Mouse (Mus musculus) testis, postnatal 10 days (tissue): ENCODE measurements around the gene Kdm8.

Source experiments
- DNase-seq: peaks from one replicate; pipeline ENCODE4 v3.0.0; 2021; ENCODE audit warnings: low spot score

Kdm8 gene

DNA sequence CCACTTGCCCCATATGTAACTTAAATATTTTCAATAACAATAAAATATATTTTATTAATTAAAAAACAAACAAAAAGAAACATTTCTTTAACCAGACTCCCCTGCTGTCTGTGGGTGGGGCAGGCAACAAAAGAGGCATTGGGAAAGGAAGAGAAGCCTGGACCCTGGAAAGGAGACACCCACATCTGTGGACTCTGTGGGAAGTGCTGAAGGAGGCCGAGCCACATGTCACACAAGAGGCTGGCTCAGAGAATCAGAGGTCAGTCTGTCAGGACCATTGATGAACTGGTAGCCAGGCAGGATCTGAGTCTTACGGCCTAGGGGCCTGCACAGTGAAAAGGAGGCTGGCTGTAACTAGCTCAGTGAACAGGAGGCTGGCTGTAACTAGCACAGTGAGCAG lies 17.7 kb downstream of the Kdm8 start:
- no peak for DNase-seq

DNA sequence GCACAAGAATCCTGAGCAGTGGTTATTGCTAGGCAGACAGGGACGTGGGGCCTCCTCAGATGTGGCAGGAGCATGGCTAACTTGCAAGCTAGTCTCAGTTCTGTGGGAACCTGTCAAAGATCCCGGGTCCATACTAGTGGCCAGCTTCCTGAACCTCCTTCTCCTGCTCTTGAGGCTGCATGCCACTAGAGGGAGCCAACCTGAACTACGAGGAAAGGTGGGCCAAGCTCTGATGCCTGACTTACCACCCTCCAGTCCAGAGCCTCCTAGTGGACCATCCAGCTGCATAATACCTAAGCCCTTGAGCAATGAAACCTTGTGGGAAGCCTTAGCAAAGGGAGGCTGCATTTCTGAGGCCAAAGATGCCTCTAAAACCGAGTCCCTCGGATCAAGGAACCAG lies 25.5 kb downstream of the Kdm8 start:
- DNase-seq = peak; percentile 83

- DNase-seq = no peak
Measured at GRCm38 (mm10) chr7:125470901-125471300, 26.4 kb downstream of the Kdm8 start.

- DNase-seq = peak; percentile 86
Measured at GRCm38 (mm10) chr7:125471991-125472741, 27.7 kb downstream of the Kdm8 start.

GRCm38 (mm10) chr7:125474535-125474934 lies 30.1 kb downstream of the Kdm8 start:
- no peak for DNase-seq

GRCm38 (mm10) chr7:125475601-125476251 lies 31.2 kb downstream of the Kdm8 start:
- DNase-seq = no peak

DNA sequence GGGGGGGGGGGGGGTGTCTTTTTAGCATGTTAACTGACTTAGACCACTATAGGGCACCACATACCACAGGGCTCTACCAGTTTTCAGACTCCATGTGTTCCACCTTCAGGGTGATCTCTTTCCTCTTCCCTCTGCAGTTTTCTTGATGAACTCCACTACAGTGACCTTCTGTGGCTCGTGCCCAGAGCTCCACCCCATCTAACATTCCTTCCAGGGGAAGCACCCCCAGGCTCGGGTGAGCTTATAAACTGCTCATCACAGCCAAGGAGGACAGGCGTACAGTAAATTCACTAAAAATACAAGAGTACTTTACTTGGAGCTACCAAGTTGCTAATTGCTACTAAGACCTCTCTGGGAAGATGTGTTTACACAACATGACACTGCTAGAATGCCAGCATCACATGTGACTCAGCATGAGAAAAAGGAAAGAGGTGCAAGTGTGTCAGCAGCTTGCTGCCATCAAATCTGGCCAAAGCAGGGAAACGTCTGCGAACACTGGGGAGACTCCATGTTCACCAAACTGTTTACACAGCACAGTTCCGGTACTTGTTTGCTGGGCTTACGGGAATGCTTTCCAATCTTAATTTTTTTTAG lies 34.0 kb downstream of the Kdm8 start:
- no peak for DNase-seq

DNA sequence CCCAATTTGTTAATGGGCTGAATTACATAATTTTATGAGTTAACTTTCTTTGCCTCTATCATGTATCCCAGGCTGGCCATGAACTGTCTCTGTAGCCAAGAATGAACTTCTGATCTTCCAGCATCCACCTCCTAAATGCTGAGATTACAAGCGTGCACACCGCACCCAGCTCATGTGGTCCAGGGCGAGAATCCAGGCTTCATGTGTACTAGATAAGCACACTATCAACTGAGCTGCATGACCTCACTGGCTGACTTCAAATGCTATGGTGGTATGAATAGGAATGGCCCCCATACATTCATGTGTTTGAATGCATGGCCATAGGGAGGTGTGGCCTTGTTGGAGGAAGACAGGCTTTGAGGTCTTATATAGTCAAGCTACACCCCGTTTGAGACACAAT lies 36.0 kb downstream of the Kdm8 start:
- no peak for DNase-seq

DNA sequence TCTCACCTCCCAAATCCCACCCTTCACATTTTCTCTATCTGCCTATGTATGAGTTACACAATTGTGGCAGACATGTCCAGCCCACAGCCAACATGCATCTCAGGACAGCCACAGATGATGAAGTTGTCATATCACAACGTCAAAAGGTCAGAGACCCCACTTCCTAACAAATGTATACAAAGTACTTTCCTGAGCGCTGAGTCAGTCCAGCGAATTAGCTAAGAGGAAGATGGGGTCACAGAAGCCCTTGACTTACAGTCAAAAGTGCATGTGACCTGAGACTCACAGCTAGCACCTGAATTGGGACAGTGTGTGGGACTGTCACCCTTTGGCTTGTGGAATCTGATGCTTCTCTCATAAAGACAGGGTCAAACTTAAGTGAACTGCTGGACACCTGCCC lies 37.9 kb downstream of the Kdm8 start:
- DNase-seq = no peak

- no peak for DNase-seq
Measured at GRCm38 (mm10) chr7:125482886-125483285, 38.4 kb downstream of the Kdm8 start.

- no peak for DNase-seq
Measured at GRCm38 (mm10) chr7:125484791-125485190, 40.3 kb downstream of the Kdm8 start.

- DNase-seq = no peak
Measured at GRCm38 (mm10) chr7:125486121-125486630, 41.7 kb downstream of the Kdm8 start.

GRCm38 (mm10) chr7:125487126-125487525 lies 42.6 kb downstream of the Kdm8 start:
- no peak for DNase-seq

DNA sequence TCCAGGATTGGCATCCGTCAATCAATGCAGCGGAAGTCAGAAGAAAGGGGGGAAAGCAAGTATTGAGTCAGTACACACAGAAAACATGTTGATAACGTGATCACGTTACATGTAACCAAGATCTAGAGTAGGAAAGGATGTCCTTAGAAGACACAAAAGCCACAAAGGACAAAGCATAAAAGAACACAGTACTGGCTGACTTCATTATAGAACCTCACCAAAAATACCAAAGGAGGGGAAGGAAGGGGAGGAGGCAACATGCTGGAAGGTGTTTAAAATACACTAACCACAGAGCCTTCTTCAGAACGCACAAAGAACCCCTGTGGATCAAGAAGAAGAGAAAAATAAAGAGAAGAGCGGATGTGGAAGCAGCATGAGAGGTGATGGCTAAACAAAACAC lies 44.2 kb downstream of the Kdm8 start:
- DNase-seq = no peak

- DNase-seq = no peak
Measured at GRCm38 (mm10) chr7:125489636-125490035, 45.2 kb downstream of the Kdm8 start.

DNA sequence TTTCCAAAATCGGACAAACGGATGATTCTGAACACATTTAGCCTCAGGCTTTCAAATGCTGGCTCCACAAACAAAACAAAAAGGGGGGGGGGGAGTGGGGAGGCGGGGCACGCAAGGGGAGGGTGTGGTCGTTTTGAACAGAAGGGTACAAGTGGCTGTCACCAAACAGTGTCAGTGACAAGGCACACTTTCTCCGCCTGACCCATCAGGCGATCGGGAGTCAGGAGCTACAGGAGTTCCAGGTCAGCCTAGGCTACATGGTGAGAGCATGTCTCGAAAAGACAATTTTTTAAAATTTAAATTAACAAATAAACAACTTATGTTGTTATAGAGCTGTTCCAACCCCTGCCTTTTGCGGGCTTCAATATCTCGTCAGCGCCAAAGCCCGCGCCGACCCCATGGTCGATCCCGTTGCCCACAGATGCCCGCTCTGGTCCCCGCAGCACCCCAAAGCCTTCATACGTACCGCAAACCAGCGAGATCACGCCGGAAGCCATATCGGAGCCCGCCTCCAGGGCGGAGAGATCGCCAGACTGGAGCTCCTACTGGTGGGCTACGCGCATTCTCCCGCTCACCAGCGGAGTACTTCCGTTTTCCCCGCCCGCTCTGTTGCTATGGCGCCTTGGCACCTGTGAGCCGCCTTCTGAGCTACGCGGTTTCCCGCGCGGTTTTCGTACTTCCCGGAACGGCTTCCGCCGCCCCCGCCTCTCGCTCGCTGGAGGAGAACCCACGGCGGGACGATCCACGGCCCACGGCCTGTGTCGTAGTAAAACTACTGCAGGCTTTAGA lies 46.7 kb downstream of the Kdm8 start, which contains the start of gene Nsmce1:
Gene Nsmce1 (minus strand): TSS at position 650 of the 789 bp plus-strand sequence.
- peak; percentile 92 for DNase-seq

DNA sequence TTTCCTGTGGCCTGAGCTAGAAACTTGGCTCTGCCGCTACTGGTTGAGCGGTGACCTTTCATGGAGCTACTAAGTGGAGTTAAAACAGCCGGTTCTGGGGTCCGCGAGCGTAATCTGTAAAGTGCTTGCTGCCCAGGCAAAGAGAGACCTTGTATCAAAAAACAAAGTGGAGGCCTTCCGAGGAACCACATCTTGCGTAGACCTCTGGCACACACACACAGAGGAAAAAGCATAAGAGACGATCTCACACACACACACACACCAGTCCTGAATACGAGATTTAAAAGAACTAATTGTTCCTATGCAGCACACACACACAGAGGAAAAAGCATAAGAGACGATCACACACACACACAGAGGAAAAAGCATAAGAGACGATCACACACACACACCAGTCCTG lies 47.3 kb downstream of the Kdm8 start:
- no peak for DNase-seq

- DNase-seq = no peak
Measured at GRCm38 (mm10) chr7:125492551-125492950, 48.1 kb downstream of the Kdm8 start.

DNA sequence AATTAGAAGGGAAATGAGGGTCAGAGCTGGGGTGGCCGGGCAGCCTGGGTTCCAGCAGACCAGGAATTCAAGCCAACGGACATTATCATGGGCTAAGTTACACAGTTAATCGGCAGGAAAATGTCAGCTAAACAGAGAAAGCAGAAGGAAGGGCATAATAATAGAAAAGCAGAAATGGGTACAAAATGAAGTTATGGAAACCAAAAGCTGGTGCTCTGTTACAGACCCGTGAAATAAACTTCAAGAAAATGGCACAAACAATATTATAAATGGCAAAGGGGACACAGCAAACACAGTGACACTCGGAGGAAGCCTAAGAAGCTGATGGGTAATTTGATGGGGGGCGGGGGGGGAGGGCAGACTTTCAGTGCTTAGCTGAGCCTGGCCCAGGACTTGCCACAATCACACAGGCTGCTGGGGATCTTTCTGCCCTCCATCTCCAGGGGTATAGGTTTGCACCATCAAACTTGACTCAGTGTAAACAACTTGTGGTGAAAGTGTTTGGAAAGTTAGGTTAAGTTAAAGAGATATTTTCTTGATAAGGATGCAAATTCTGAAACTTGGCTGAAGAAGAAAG lies 51.5 kb downstream of the Kdm8 start:
- no peak for DNase-seq

DNA sequence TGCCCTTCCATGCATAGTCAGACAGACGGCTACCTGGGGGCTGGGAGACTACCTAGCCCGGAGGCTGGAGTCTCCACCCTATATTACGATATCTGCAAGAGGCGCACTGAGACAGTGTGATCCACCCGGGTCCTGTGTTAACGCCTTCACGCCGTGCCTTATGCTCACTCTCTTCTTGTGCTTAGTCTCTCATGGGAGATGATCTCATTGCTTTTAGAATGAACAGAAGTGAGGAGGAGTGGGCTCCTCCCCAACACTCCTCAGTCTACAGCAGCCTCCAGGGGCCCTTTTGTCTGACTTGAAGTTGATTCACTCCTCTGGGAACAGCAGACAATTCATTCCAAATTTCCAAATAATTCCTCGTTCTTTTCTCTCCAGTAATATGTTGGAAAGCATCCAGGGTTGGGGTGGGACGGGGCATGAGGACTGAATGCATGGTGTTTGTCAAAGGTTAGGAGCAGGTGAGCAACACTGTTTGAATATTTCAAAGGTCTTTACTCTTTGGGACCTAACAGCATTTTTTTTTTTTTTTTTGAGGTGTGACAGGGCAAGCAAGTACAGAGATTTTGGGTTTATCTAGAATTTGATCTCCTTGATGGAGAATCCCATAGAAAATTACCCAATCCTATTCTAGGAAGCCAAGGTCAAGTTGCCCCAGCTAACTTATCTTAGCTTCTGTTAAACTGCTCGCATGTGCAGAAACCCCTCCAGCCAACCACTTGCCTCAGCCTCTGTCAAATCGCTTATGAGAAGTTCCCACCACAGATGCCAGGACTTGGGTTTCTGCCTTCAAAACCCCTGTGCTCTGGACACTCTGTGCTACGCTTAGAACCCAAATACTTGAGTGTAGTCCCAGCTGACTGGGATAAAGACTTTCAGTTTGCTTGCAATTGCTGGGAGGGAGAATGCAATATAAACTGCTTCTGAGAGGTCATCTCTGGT lies 55.7 kb downstream of the Kdm8 start:
- DNase-seq = no peak

DNA sequence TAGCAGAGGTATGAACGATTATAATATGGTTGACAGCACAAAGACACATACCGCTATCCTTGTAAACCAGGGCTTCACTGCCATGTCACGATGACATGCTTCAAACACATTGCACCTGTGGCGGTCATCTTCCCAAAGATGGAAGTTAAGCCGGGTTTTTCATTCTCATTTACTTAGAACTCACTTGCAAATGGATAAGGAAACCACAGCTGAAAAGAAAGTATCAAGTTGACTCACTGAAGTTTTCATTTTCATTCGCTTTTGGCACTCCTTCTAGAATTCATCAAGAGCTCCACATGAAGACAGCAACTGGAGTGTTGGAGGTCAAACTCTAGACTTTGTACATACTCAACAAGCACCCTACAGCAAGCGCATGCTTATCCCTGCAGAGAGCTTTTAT lies 56.4 kb downstream of the Kdm8 start:
- DNase-seq = no peak
